Mouse (Mus musculus): ENCODE measurements at regions not wholly inside any gene's neighbourhood (a gene's known extent, or its start where the extent isn't known, plus 50 kb on each side); places are given as distances from the start of the nearest gene placed in this dataset. TPM values are rescaled to one million over a fixed set of nuclear protein-coding genes. Genes with fewer than 3 reads are reported as not detected.

Small RNA genes lying in the stretch of these regions (microRNA-seq; reads per million reads assigned to microRNA genes)
- not detected for gene Gm22566
